Mouse (Mus musculus) kidney, adult 2 months (tissue): ENCODE data around the gene Zg16.

Experiments
- CTCF ChIP-seq: fragments of 200-500 bp; conservative IDR thresholded peaks from 2 replicates; pipeline ENCODE4 v1.5.1; 2011; ENCODE audit warnings: low read depth, mild to moderate bottlenecking, control low read depth, low read length, moderate library complexity, mixed read lengths; ENCODE audit not compliant: insufficient read depth, insufficient read length
- POLR2A ChIP-seq: fragments of 200-500 bp; IDR thresholded peaks from one replicate; pipeline ENCODE4 v1.6.1; 2011; ENCODE audit warnings: low read depth, low read length, control low read depth

- TF ChIP-seq CTCF = no peak
- TF ChIP-seq POLR2A = no peak
Observed at GRCm38 (mm10) chr7:127083689-127084088, 3.4 kb downstream of the Zg16 start.
